Mouse (Mus musculus): ENCODE measurements at regions not wholly inside any gene's neighbourhood (a gene's known extent, or its start where the extent isn't known, plus 50 kb on each side); places are given as distances from the start of the nearest gene placed in this dataset.

GRCm38 (mm10) chrX:4899187-4899586 lies 52.7 kb upstream of the Btbd35f27 start:
- in situ Hi-C loops (cut with MboI, MseI), result loop anchor here (5.0 to 10.0 kb wide), 2 partner anchors 762 to 764 kb away; no protein-coding TSS in a partner anchor
